15 mouse cellular contexts compared by ENCODE assay signal in genomic region chr5:73875847-73876246, GRCm38 (mm10).
A peak's percentile ranks its signal among the peaks of the same experiment; 100 is the strongest.
DNase-seq lines count a peak whose midpoint lies in the region; ATAC-seq and TF ChIP-seq lines count a peak whose summit lies in the region.
"Had no signal": no experiment of that assay in that cellular context is flagged by ENCODE, and none has a peak within 500 bp of the region (broad histone marks: within the 10 kb centered on the region; RNA-seq: fewer than 3 reads in every experiment).

No protein-coding gene starts in this region.

- no peak overlapping the region for H3K4me3 ChIP-seq in forebrain, embryonic 14.5 days (ENCODE audit: low read depth, low read length)
- H3K4me3 ChIP-seq in forebrain, embryonic 12.5 days (replicated peaks) = no peak overlapping the region
- H3K4me3 ChIP-seq in hindbrain, postnatal 0 days (ENCODE audit: low read length) = no peak overlapping the region
- no peak overlapping the region for H3K4me3 ChIP-seq in hindbrain, embryonic 12.5 days
- H3K4me3 ChIP-seq in lung, embryonic 16.5 days (ENCODE audit: low read length) = no peak overlapping the region
- H3K4me3 ChIP-seq: hindbrain, embryonic 10.5 days; liver, embryonic 13.5 days; midbrain, embryonic 12.5 days had no signal

- ATAC-seq in forebrain, embryonic 14.5 days = no peak
- ATAC-seq in forebrain, embryonic 12.5 days (ENCODE audit: low FRiP score) = no peak
- ATAC-seq in hindbrain, postnatal 0 days = no peak
- no peak for ATAC-seq in hindbrain, embryonic 12.5 days (ENCODE audit: low FRiP score)
- ATAC-seq in lung, embryonic 16.5 days (ENCODE audit: low read depth) = peak; percentile 76

- H3K27me3 ChIP-seq in forebrain, embryonic 14.5 days (replicated peaks; ENCODE audit: control insufficient read depth, insufficient read depth, low read length) = no peaks in the 10 kb centered on the region
- 0 out of 2 replicates have a peak, but pooled peaks cover 3% of the 10 kb centered on the region for H3K27me3 ChIP-seq in forebrain, embryonic 12.5 days
- no peaks in the 10 kb centered on the region for H3K27me3 ChIP-seq in hindbrain, postnatal 0 days (ENCODE audit: insufficient read depth, low read length)
- no peaks in the 10 kb centered on the region for H3K27me3 ChIP-seq in hindbrain, embryonic 12.5 days
- no peaks in the 10 kb centered on the region for H3K27me3 ChIP-seq in lung, embryonic 16.5 days (ENCODE audit: control insufficient read depth, insufficient read depth, low read depth, low read length)
- H3K27me3 ChIP-seq: liver, embryonic 13.5 days; midbrain, embryonic 12.5 days had no signal

- peak; percentile 54 for DNase-seq in forebrain, embryonic 14.5 days (ENCODE audit: low spot score)
- peak; percentile 15 for DNase-seq in hindbrain, postnatal 0 days (ENCODE audit: low spot score)
- DNase-seq in Muller cell, postnatal 12 days (ENCODE audit: inconsistent ontology term) = peak; percentile 23
- no peak for DNase-seq in layer of hippocampus, postnatal 14 days (ENCODE audit: low spot score in 2 of 2)
- no peak for DNase-seq in adrenal gland, adult 8-10 months
- DNase-seq: cerebellum, adult 2 months; gastrocnemius, postnatal 36 days; kidney, adult 8-10 months; layer of hippocampus, adult 9-11 months; liver, embryonic 13.5 days had no signal

- TF ChIP-seq CTCF in hindbrain, postnatal 0 days (IDR thresholded peaks at IDR 0.05; ENCODE audit: low read depth) = no peak

- no peaks in the 10 kb centered on the region for H3K4me1 ChIP-seq in forebrain, embryonic 14.5 days (ENCODE audit: control insufficient read depth, insufficient read depth, low read length)
- H3K4me1 ChIP-seq in forebrain, embryonic 12.5 days = no peaks in the 10 kb centered on the region
- H3K4me1 ChIP-seq in hindbrain, postnatal 0 days (ENCODE audit: insufficient read depth, low read length) = no peaks in the 10 kb centered on the region
- H3K4me1 ChIP-seq in hindbrain, embryonic 12.5 days = no peaks in the 10 kb centered on the region
- peaks cover 4% of the 10 kb centered on the region; the same call in 1 of the 2 replicates for H3K4me1 ChIP-seq in lung, embryonic 16.5 days (replicated peaks; ENCODE audit: control insufficient read depth, insufficient read depth, low read length)
- H3K4me1 ChIP-seq: hindbrain, embryonic 10.5 days; liver, embryonic 13.5 days; midbrain, embryonic 12.5 days had no signal

- H3K4me2 ChIP-seq in forebrain, embryonic 14.5 days (ENCODE audit: low read length) = no peak overlapping the region
- H3K4me2 ChIP-seq in forebrain, embryonic 12.5 days = no peak overlapping the region
- no peak overlapping the region for H3K4me2 ChIP-seq in hindbrain, postnatal 0 days (ENCODE audit: low read depth, low read length)
- H3K4me2 ChIP-seq in hindbrain, embryonic 12.5 days (replicated peaks) = no peak overlapping the region
- H3K4me2 ChIP-seq in lung, embryonic 16.5 days (ENCODE audit: low read depth, low read length) = no peak overlapping the region
- H3K4me2 ChIP-seq: liver, embryonic 13.5 days; midbrain, embryonic 12.5 days had no signal

- no peaks in the 10 kb centered on the region for H3K9me3 ChIP-seq in forebrain, embryonic 14.5 days (replicated peaks; ENCODE audit: control insufficient read depth, low read length)
- no peaks in the 10 kb centered on the region for H3K9me3 ChIP-seq in forebrain, embryonic 12.5 days
- H3K9me3 ChIP-seq in hindbrain, postnatal 0 days (ENCODE audit: low read length) = no peaks in the 10 kb centered on the region
- no peaks in the 10 kb centered on the region for H3K9me3 ChIP-seq in hindbrain, embryonic 12.5 days (replicated peaks)
- H3K9me3 ChIP-seq in lung, embryonic 16.5 days (ENCODE audit: control insufficient read depth, low read length) = no peaks in the 10 kb centered on the region
- H3K9me3 ChIP-seq: hindbrain, embryonic 10.5 days; liver, embryonic 13.5 days; midbrain, embryonic 12.5 days had no signal

- no peak overlapping the region for H3K9ac ChIP-seq in forebrain, embryonic 14.5 days (ENCODE audit: low read length)
- no peak overlapping the region for H3K9ac ChIP-seq in forebrain, embryonic 12.5 days
- no peak overlapping the region for H3K9ac ChIP-seq in hindbrain, postnatal 0 days (replicated peaks; ENCODE audit: low read length)
- H3K9ac ChIP-seq in hindbrain, embryonic 12.5 days = no peak overlapping the region
- no peak overlapping the region for H3K9ac ChIP-seq in lung, embryonic 16.5 days (ENCODE audit: low read length)
- H3K9ac ChIP-seq: liver, embryonic 13.5 days; midbrain, embryonic 12.5 days had no signal

- WGBS in forebrain, embryonic 14.5 days = 45% methylated on average over 3 of the region's 3 CpGs
- 76% methylated on average over 3 of the region's 3 CpGs for WGBS in forebrain, embryonic 12.5 days
- WGBS in hindbrain, postnatal 0 days = 55% methylated on average over 3 of the region's 3 CpGs
- WGBS in hindbrain, embryonic 12.5 days = 85% methylated on average over 3 of the region's 3 CpGs
- 13% methylated on average over 3 of the region's 3 CpGs for WGBS in lung, embryonic 16.5 days

- no peak overlapping the region for H3K27ac ChIP-seq in forebrain, embryonic 14.5 days (ENCODE audit: low read depth, low read length)
- no peak overlapping the region for H3K27ac ChIP-seq in forebrain, embryonic 12.5 days
- H3K27ac ChIP-seq in hindbrain, postnatal 0 days = no peak overlapping the region
- H3K27ac ChIP-seq in hindbrain, embryonic 12.5 days = no peak overlapping the region
- H3K27ac ChIP-seq in lung, embryonic 16.5 days (ENCODE audit: low read length) = 0 out of 2 replicates have a peak overlapping the region, but pooled peaks have one; percentile 4
- H3K27ac ChIP-seq: hindbrain, embryonic 10.5 days; liver, embryonic 13.5 days; midbrain, embryonic 12.5 days had no signal

- H3K36me3 ChIP-seq in forebrain, embryonic 14.5 days (ENCODE audit: control insufficient read depth, insufficient read depth, low read length) = no peaks in the 10 kb centered on the region
- no peaks in the 10 kb centered on the region for H3K36me3 ChIP-seq in forebrain, embryonic 12.5 days (replicated peaks)
- no peaks in the 10 kb centered on the region for H3K36me3 ChIP-seq in hindbrain, postnatal 0 days (ENCODE audit: insufficient read depth, low read length)
- H3K36me3 ChIP-seq in hindbrain, embryonic 12.5 days = no peaks in the 10 kb centered on the region
- H3K36me3 ChIP-seq in lung, embryonic 16.5 days (ENCODE audit: control insufficient read depth, insufficient read depth, low read length) = no peaks in the 10 kb centered on the region
- H3K36me3 ChIP-seq: hindbrain, embryonic 10.5 days; liver, embryonic 13.5 days; midbrain, embryonic 12.5 days had no signal

Comparison
In these comparisons a context has a peak if more than half of its experiments do, and no peak if none do; other contexts are left out.
1. DNase-seq: peak in forebrain, embryonic 14.5 days (single experiment), hindbrain, postnatal 0 days (single experiment) and Muller cell, postnatal 12 days (single experiment); none in layer of hippocampus, postnatal 14 days (0 of 2) and adrenal gland, adult 8-10 months (single experiment).